Mouse (Mus musculus) regulatory T cell (primary cell): ENCODE results near the gene Map3k6.

Experiments
- in situ Hi-C: fragments of 300-600 bp; cut with MboI, MseI; formaldehyde crosslinking; loops from one replicate; pipeline ENCODE4 v1.15.1; 2025; ENCODE audit warnings: high pct_unique_total_duplicates

Gene Map3k6

GRCm38 (mm10) chr4:133252089-133252488 is 11.5 kb downstream of the Map3k6 start:
- in situ Hi-C loops = no loop called here

GRCm38 (mm10) chr4:133253412-133253811 is 12.8 kb downstream of the Map3k6 start:
- in situ Hi-C loops = no loop called here

GRCm38 (mm10) chr4:133255392-133255791 is 14.8 kb downstream of the Map3k6 start:
- in situ Hi-C loops = loop anchor here (5.0 kb wide), 1 partner anchor 42 kb away; no protein-coding TSS in a partner anchor

- in situ Hi-C loops = loop anchor here (5.0 kb wide), 1 partner anchor 40 kb away; no protein-coding TSS in a partner anchor
Observed at GRCm38 (mm10) chr4:133256820-133257219, 16.2 kb downstream of the Map3k6 start.

- in situ Hi-C loops = loop anchor here (5.0 kb wide), 1 partner anchor 40 kb away; no protein-coding TSS in a partner anchor
Observed at GRCm38 (mm10) chr4:133257230-133257629, 16.6 kb downstream of the Map3k6 start.

- in situ Hi-C loops = loop anchor here (5.0 kb wide), 1 partner anchor 39 kb away; no protein-coding TSS in a partner anchor
Observed at GRCm38 (mm10) chr4:133257798-133258408, 17.3 kb downstream of the Map3k6 start.

GRCm38 (mm10) chr4:133261641-133262374 is 21.2 kb downstream of the Map3k6 start:
- in situ Hi-C loops = no loop called here

GRCm38 (mm10) chr4:133262375-133262765 is 21.8 kb downstream of the Map3k6 start:
- in situ Hi-C loops = no loop called here

GRCm38 (mm10) chr4:133262882-133263281 is 22.3 kb downstream of the Map3k6 start, which contains the start of gene Sytl1:
Gene Sytl1 (minus strand): TSS chr4:133263113.
- in situ Hi-C loops = no loop called here

- in situ Hi-C loops = no loop called here
Observed at GRCm38 (mm10) chr4:133263756-133264155, 23.1 kb downstream of the Map3k6 start.

GRCm38 (mm10) chr4:133264559-133264958 is 23.9 kb downstream of the Map3k6 start:
- in situ Hi-C loops = no loop called here

GRCm38 (mm10) chr4:133265297-133265696 is 24.7 kb downstream of the Map3k6 start:
- in situ Hi-C loops = no loop called here

GRCm38 (mm10) chr4:133265759-133266158 is 25.1 kb downstream of the Map3k6 start:
- in situ Hi-C loops = no loop called here

GRCm38 (mm10) chr4:133266248-133266880 is 25.7 kb downstream of the Map3k6 start:
- in situ Hi-C loops = no loop called here

GRCm38 (mm10) chr4:133268931-133269330 is 28.3 kb downstream of the Map3k6 start:
- in situ Hi-C loops = no loop called here

- in situ Hi-C loops = no loop called here
Observed at GRCm38 (mm10) chr4:133269596-133269995, 29.0 kb downstream of the Map3k6 start.

- in situ Hi-C loops = no loop called here
Observed at GRCm38 (mm10) chr4:133270929-133271328, 30.3 kb downstream of the Map3k6 start.

- in situ Hi-C loops = no loop called here
Observed at GRCm38 (mm10) chr4:133277104-133278026, 36.7 kb downstream of the Map3k6 start, which contains the start of gene Tmem222. Gene Tmem222 (minus strand): TSS chr4:133277792.

- in situ Hi-C loops = no loop called here
Observed at GRCm38 (mm10) chr4:133278067-133278466, 37.4 kb downstream of the Map3k6 start.

- in situ Hi-C loops = no loop called here
Observed at GRCm38 (mm10) chr4:133278482-133278881, 37.9 kb downstream of the Map3k6 start.

- in situ Hi-C loops = no loop called here
Observed at GRCm38 (mm10) chr4:133281513-133281912, 40.9 kb downstream of the Map3k6 start.
